Mouse (Mus musculus): ENCODE data around the gene Olfr576. TPM values are rescaled to one million over a fixed set of nuclear protein-coding genes. Genes with fewer than 3 reads are reported as not detected.

The Olfr576 gene
- polyA plus RNA-seq (2012; rRNA removed) = not detected in 2 replicates

GRCm38 (mm10) chr7:102962360-102962759, at the start of gene Olfr576:
Gene Olfr576 (plus strand): TSS chr7:102962660.
- no peak for DNase-seq (ENCODE audit: low read depth)
- TF ChIP-seq CTCF (IDR thresholded peaks at IDR 0.05; ENCODE audit: borderline replicate concordance, extremely low read depth, insufficient read depth, insufficient read length) (no peak), POLR2A (IDR thresholded peaks at IDR 0.05; ENCODE audit: borderline replicate concordance, extremely low read depth, insufficient read depth, insufficient read length, poor library complexity, severe bottlenecking) (no peak)

GRCm38 (mm10) chr7:102915261-102915660, 47.2 kb upstream of the Olfr576 start:
- TF ChIP-seq CTCF (IDR thresholded peaks at IDR 0.05; ENCODE audit: borderline replicate concordance, extremely low read depth, insufficient read depth, insufficient read length) (no peak), POLR2A (IDR thresholded peaks at IDR 0.05; ENCODE audit: borderline replicate concordance, extremely low read depth, insufficient read depth, insufficient read length, poor library complexity, severe bottlenecking) (no peak)
- peak; percentile 3 for DNase-seq (ENCODE audit: low read depth)

- TF ChIP-seq POLR2A (IDR thresholded peaks at IDR 0.05; ENCODE audit: borderline replicate concordance, extremely low read depth, insufficient read depth, insufficient read length, poor library complexity, severe bottlenecking) = no peak
- no peak for TF ChIP-seq CTCF (IDR thresholded peaks at IDR 0.05; ENCODE audit: borderline replicate concordance, extremely low read depth, insufficient read depth, insufficient read length)
Observed at GRCm38 (mm10) chr7:102916405-102916804, 46.1 kb upstream of the Olfr576 start.

GRCm38 (mm10) chr7:102917032-102917875, 45.2 kb upstream of the Olfr576 start, which contains the start of gene Olfr571:
Gene Olfr571 (minus strand): TSS chr7:102917536.
- no peak for TF ChIP-seq CTCF (IDR thresholded peaks at IDR 0.05; ENCODE audit: borderline replicate concordance, extremely low read depth, insufficient read depth, insufficient read length)
- TF ChIP-seq POLR2A (IDR thresholded peaks at IDR 0.05; ENCODE audit: borderline replicate concordance, extremely low read depth, insufficient read depth, insufficient read length, poor library complexity, severe bottlenecking) = no peak
- no peak for DNase-seq (ENCODE audit: low read depth)

More at GRCm38 (mm10) chr7:102916405-102916804, 46.1 kb upstream of the Olfr576 start:
- DNase-seq (ENCODE audit: low read depth) = no peak

GRCm38 (mm10) chr7:102919632-102920031, 42.8 kb upstream of the Olfr576 start:
- TF ChIP-seq POLR2A (IDR thresholded peaks at IDR 0.05; ENCODE audit: borderline replicate concordance, extremely low read depth, insufficient read depth, insufficient read length, poor library complexity, severe bottlenecking) = no peak
- peak; percentile 47; the same call in 1 of the 2 replicates for TF ChIP-seq CTCF (IDR thresholded peaks at IDR 0.05; ENCODE audit: borderline replicate concordance, extremely low read depth, insufficient read depth, insufficient read length)
- DNase-seq (ENCODE audit: low read depth) = peak; percentile 81

- no peak for DNase-seq (ENCODE audit: low read depth)
- TF ChIP-seq POLR2A (IDR thresholded peaks at IDR 0.05; ENCODE audit: borderline replicate concordance, extremely low read depth, insufficient read depth, insufficient read length, poor library complexity, severe bottlenecking) = no peak
- TF ChIP-seq CTCF (IDR thresholded peaks at IDR 0.05; ENCODE audit: borderline replicate concordance, extremely low read depth, insufficient read depth, insufficient read length) = no peak
Observed at GRCm38 (mm10) chr7:102924109-102924508, 38.4 kb upstream of the Olfr576 start, which contains the start of gene Olfr572. Gene Olfr572 (plus strand): TSS chr7:102924409.

GRCm38 (mm10) chr7:102927105-102927504, 35.4 kb upstream of the Olfr576 start:
- TF ChIP-seq POLR2A (IDR thresholded peaks at IDR 0.05; ENCODE audit: borderline replicate concordance, extremely low read depth, insufficient read depth, insufficient read length, poor library complexity, severe bottlenecking) (no peak), CTCF (IDR thresholded peaks at IDR 0.05; ENCODE audit: borderline replicate concordance, extremely low read depth, insufficient read depth, insufficient read length) (no peak)
- no peak for DNase-seq (ENCODE audit: low read depth)

- no peak for TF ChIP-seq POLR2A (IDR thresholded peaks at IDR 0.05; ENCODE audit: borderline replicate concordance, extremely low read depth, insufficient read depth, insufficient read length, poor library complexity, severe bottlenecking)
- no peak for DNase-seq (ENCODE audit: low read depth)
Observed at GRCm38 (mm10) chr7:102942475-102942874, 20.0 kb upstream of the Olfr576 start, which contains the start of gene Olfr573-ps1. Gene Olfr573-ps1 (minus strand): TSS chr7:102942575.

GRCm38 (mm10) chr7:102943417-102943816, 19.0 kb upstream of the Olfr576 start:
- TF ChIP-seq CTCF (IDR thresholded peaks at IDR 0.05; ENCODE audit: borderline replicate concordance, extremely low read depth, insufficient read depth, insufficient read length) (no peak), POLR2A (IDR thresholded peaks at IDR 0.05; ENCODE audit: borderline replicate concordance, extremely low read depth, insufficient read depth, insufficient read length, poor library complexity, severe bottlenecking) (no peak)
- no peak for DNase-seq (ENCODE audit: low read depth)

GRCm38 (mm10) chr7:102948167-102948566, 14.3 kb upstream of the Olfr576 start, which contains the start of gene Olfr574:
Gene Olfr574 (plus strand): TSS chr7:102948467.
- no peak for TF ChIP-seq POLR2A (IDR thresholded peaks at IDR 0.05; ENCODE audit: borderline replicate concordance, extremely low read depth, insufficient read depth, insufficient read length, poor library complexity, severe bottlenecking)
- TF ChIP-seq CTCF (IDR thresholded peaks at IDR 0.05; ENCODE audit: borderline replicate concordance, extremely low read depth, insufficient read depth, insufficient read length) = no peak
- no peak for DNase-seq (ENCODE audit: low read depth)

- TF ChIP-seq POLR2A (IDR thresholded peaks at IDR 0.05; ENCODE audit: borderline replicate concordance, extremely low read depth, insufficient read depth, insufficient read length, poor library complexity, severe bottlenecking) = no peak
- no peak for TF ChIP-seq CTCF (IDR thresholded peaks at IDR 0.05; ENCODE audit: borderline replicate concordance, extremely low read depth, insufficient read depth, insufficient read length)
- no peak for DNase-seq (ENCODE audit: low read depth)
Observed at GRCm38 (mm10) chr7:102950732-102951131, 11.7 kb upstream of the Olfr576 start.
